19 mouse cellular contexts compared by ENCODE assay signal in the genomic region with DNA sequence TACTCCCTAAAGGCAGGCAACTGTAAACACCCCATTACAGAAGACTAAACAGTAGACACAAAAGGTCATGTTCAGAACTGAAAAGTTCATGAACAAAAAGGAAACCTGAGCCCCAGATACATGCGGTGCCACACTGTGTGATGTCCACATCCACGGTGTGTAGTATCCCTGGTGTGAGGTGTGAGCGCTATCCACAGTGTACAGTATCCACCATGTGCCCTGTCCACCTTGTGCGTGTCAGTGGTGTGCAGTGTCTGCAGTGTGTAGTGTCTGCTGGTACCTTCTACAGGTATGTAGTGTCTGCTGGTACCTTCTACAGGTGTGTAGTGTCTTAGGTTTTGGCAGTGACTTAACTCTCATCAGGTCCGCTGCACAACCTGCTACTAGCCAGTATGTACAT.
A peak's percentile ranks its signal among the peaks of the same experiment; 100 is the strongest.
DNase-seq lines count a peak whose midpoint lies in the region; ATAC-seq and TF ChIP-seq lines count a peak whose summit lies in the region.
"Had no signal": no experiment of that assay in that cellular context is flagged by ENCODE, and none has a peak within 500 bp of the region (broad histone marks: within the 10 kb centered on the region; RNA-seq: fewer than 3 reads in every experiment).

No protein-coding gene starts in this region.

- H3K27ac ChIP-seq in heart, embryonic 13.5 days (replicated peaks): peak overlapping the region; percentile 37; the same call in 1 of the 2 replicates
- peak overlapping the region; percentile 52; the same call in 1 of the 2 replicates for H3K27ac ChIP-seq in layer of hippocampus, adult 2 months
- peak overlapping the region; percentile 56 for H3K27ac ChIP-seq in brown adipose tissue, adult 24 weeks (replicated peaks; ENCODE audit: low read depth, low read length)
- no peak overlapping the region; the same call in 1 of the 2 replicates for H3K27ac ChIP-seq in embryonic facial prominence, embryonic 14.5 days (replicated peaks; ENCODE audit: low read depth, low read length)
- H3K27ac ChIP-seq: hindbrain, postnatal 0 days; limb, embryonic 13.5 days; liver, embryonic 15.5 days; neural tube, embryonic 13.5 days; stomach, postnatal 0 days had no signal

- no peaks in the 10 kb centered on the region for H3K9me3 ChIP-seq in heart, embryonic 13.5 days
- H3K9me3 ChIP-seq in embryonic facial prominence, embryonic 14.5 days (ENCODE audit: control insufficient read depth, low read length): no peaks in the 10 kb centered on the region
- H3K9me3 ChIP-seq: limb, embryonic 13.5 days; liver, embryonic 15.5 days; neural tube, embryonic 13.5 days had no signal

- H3K4me3 ChIP-seq in heart, embryonic 13.5 days: no peak overlapping the region
- H3K4me3 ChIP-seq in layer of hippocampus, adult 2 months: no peak overlapping the region
- no peak overlapping the region for H3K4me3 ChIP-seq in brown adipose tissue, adult 24 weeks (ENCODE audit: insufficient read depth, low read depth, low read length)
- H3K4me3 ChIP-seq in embryonic facial prominence, embryonic 14.5 days (ENCODE audit: low read depth, low read length): no peak overlapping the region
- H3K4me3 ChIP-seq: limb, embryonic 13.5 days; liver, embryonic 15.5 days; neural tube, embryonic 13.5 days had no signal

- ATAC-seq in heart, embryonic 13.5 days (ENCODE audit: extremely low read depth, insufficient number of reproducible peaks, low FRiP score, low TSS enrichment): no peak
- ATAC-seq in embryonic facial prominence, embryonic 14.5 days (ENCODE audit: low read depth): peak; percentile 59; the same call in 1 of the 2 replicates
- ATAC-seq: activated CD4-positive, CD25-positive, alpha-beta regulatory T cell, adult 4 months; hindbrain, postnatal 0 days; Patski had no signal

- H3K27me3 ChIP-seq in heart, embryonic 13.5 days (replicated peaks): no peaks in the 10 kb centered on the region
- no peaks in the 10 kb centered on the region for H3K27me3 ChIP-seq in embryonic facial prominence, embryonic 14.5 days (replicated peaks; ENCODE audit: control insufficient read depth, insufficient read depth, low read length)
- H3K27me3 ChIP-seq: limb, embryonic 13.5 days; liver, embryonic 15.5 days; neural tube, embryonic 13.5 days; Patski had no signal

- no peak for TF ChIP-seq CTCF in layer of hippocampus, adult 2 months (conservative IDR thresholded peaks at IDR 0.05)

- H3K36me3 ChIP-seq in heart, embryonic 13.5 days: peaks cover 13% of the 10 kb centered on the region
- H3K36me3 ChIP-seq in embryonic facial prominence, embryonic 14.5 days (ENCODE audit: control insufficient read depth, insufficient read depth, low read length): no peaks in the 10 kb centered on the region
- H3K36me3 ChIP-seq: liver, embryonic 15.5 days; neural tube, embryonic 13.5 days had no signal

- H3K4me2 ChIP-seq in heart, embryonic 13.5 days: no peak overlapping the region
- no peak overlapping the region for H3K4me2 ChIP-seq in embryonic facial prominence, embryonic 14.5 days (ENCODE audit: low read depth, low read length)
- H3K4me2 ChIP-seq: limb, embryonic 13.5 days; liver, embryonic 15.5 days; neural tube, embryonic 13.5 days had no signal

- no peak overlapping the region for H3K9ac ChIP-seq in heart, embryonic 13.5 days
- no peak overlapping the region for H3K9ac ChIP-seq in embryonic facial prominence, embryonic 14.5 days (ENCODE audit: low read depth, low read length)
- H3K9ac ChIP-seq: limb, embryonic 13.5 days; liver, embryonic 15.5 days; neural tube, embryonic 13.5 days had no signal

- WGBS in heart, embryonic 13.5 days: 75% methylated on average over 5 of the region's 5 CpGs
- WGBS in embryonic facial prominence, embryonic 14.5 days: 80% methylated on average over 5 of the region's 5 CpGs

- H3K4me1 ChIP-seq in heart, embryonic 13.5 days: peaks cover 95% of the 10 kb centered on the region
- peaks cover 43% of the 10 kb centered on the region for H3K4me1 ChIP-seq in brown adipose tissue, adult 24 weeks (ENCODE audit: control insufficient read depth, insufficient read depth, insufficient read length, low read length)
- H3K4me1 ChIP-seq in embryonic facial prominence, embryonic 14.5 days (ENCODE audit: control insufficient read depth, insufficient read depth, low read length): peaks cover 33% of the 10 kb centered on the region

- DNase-seq in heart, adult 18-20 months: no peak
- no peak for DNase-seq in layer of hippocampus, adult 2 months (ENCODE audit: low spot score in 2 of 2)
- no peak for DNase-seq in layer of hippocampus, postnatal 25 days (ENCODE audit: extremely low spot score in 1 of 2, low spot score in 1 of 2)
- DNase-seq in embryonic facial prominence, embryonic 14.5 days (ENCODE audit: low spot score): no peak
- no peak for DNase-seq in cerebellum, postnatal 25 days
- DNase-seq: adrenal gland, postnatal 25 days; cerebellum, adult 8-10 months; gastrocnemius, postnatal 10 days; heart, postnatal 36 days; kidney, adult 18-20 months had no signal
